Mouse (Mus musculus): ENCODE measurements around the gene Mrpl21.

- no peak for TF ChIP-seq POLR2A (IDR thresholded peaks at IDR 0.05; ENCODE audit: extremely low read depth, insufficient read depth, low read length)
- TF ChIP-seq CTCF (IDR thresholded peaks at IDR 0.05; ENCODE audit: low read depth, low read length): no peak
These were observed 22.7 kb upstream of the Mrpl21 start for GRCm38 (mm10) chr19:3260016-3260415.
